Mouse (Mus musculus) olfactory bulb, adult 2 months (tissue): ENCODE data around the gene Sh2d1b2. TPM values are rescaled to one million over a fixed set of nuclear protein-coding genes. Genes with fewer than 3 reads are reported as not detected.
A peak's percentile ranks its signal among the peaks of the same experiment; 100 is the strongest.
"Not testable (repeated sequence)": the region's sequence is repeated elsewhere in the genome, so short reads cannot be mapped to it uniquely, and the experiment has no call there.

Experiments used
- H3K27ac ChIP-seq: fragments of 200-500 bp; 2 replicates; pipeline ENCODE4 v1.5.1; 2012; ENCODE audit warnings: low read depth, low read length; ENCODE audit not compliant: insufficient read depth
- H3K4me1 ChIP-seq: fragments of 200-500 bp; 2 replicates; pipeline ENCODE4 v1.6.1; 2012; ENCODE audit warnings: low read length; ENCODE audit not compliant: control insufficient read depth, insufficient read depth
- H3K4me3 ChIP-seq: fragments of 200-500 bp; 2 replicates; pipeline ENCODE4 v1.5.1; 2012; ENCODE audit warnings: mild to moderate bottlenecking, low read depth, low read length, moderate library complexity; ENCODE audit not compliant: insufficient read depth
- CTCF ChIP-seq: fragments of 200-500 bp; IDR thresholded peaks from 2 replicates; pipeline ENCODE4 v1.5.1; 2012; ENCODE audit warnings: low read depth, mild to moderate bottlenecking, low read length, moderate library complexity; ENCODE audit not compliant: insufficient read depth
- POLR2A ChIP-seq: fragments of 200-500 bp; IDR thresholded peaks from 2 replicates; pipeline ENCODE4 v1.6.1; 2012; ENCODE audit warnings: mild to moderate bottlenecking, low read depth, low read length, moderate library complexity; ENCODE audit not compliant: insufficient read depth
- WGBS: fragments of 180-500 bp; shearing (Covaris S2); methylation state at CpG from one replicate; pipeline ENCODE4 v1.1.7; 2018; 5-methylcytosine and 5-hydroxymethylcytosine counted together
- polyA plus RNA-seq: library from polyadenylated mRNA; stranded (reverse); fragments of >200 nt; gene quantifications from 2 replicates; pipeline ENCODE4 v1.2.4, GENCODE M21; 2012; ENCODE audit warnings: low replicate concordance; ENCODE audit not compliant: missing spikeins, insufficient read depth, insufficient read length

The Sh2d1b2 gene
- not detected in 2 replicates for polyA plus RNA-seq

GRCm38 (mm10) chr1:170232688-170233087, at the start of gene Sh2d1b2:
Sh2d1b2 (plus strand) TSS chr1:170232749.
- not testable (repeated sequence) for H3K4me3 ChIP-seq, H3K4me1 ChIP-seq, H3K27ac ChIP-seq
- 81% methylated on average over 6 of the region's 6 CpGs for WGBS

- WGBS: 97% methylated on average over 3 of the region's 3 CpGs
- Histone ChIP-seq H3K4me1 (peaks cover 7% of the 10 kb centered on the region), H3K27ac (no peak overlapping the region), H3K4me3 (no peak overlapping the region)
- TF ChIP-seq CTCF (no peak), POLR2A (no peak)
Measured at GRCm38 (mm10) chr1:170185137-170185536, 47.4 kb upstream of the Sh2d1b2 start.

GRCm38 (mm10) chr1:170186531-170186930, 46.0 kb upstream of the Sh2d1b2 start:
- TF ChIP-seq CTCF (no peak), POLR2A (no peak)
- Histone ChIP-seq H3K27ac (peak overlapping the region; percentile 62), H3K4me3 (no peak overlapping the region), H3K4me1 (peaks cover 7% of the 10 kb centered on the region)
- 32% methylated on average over 5 of the region's 5 CpGs for WGBS

GRCm38 (mm10) chr1:170188601-170189000, 43.9 kb upstream of the Sh2d1b2 start:
- WGBS: 50% methylated on average over 11 of the region's 11 CpGs
- no peak overlapping the region for H3K27ac ChIP-seq

GRCm38 (mm10) chr1:170190225-170190624, 42.3 kb upstream of the Sh2d1b2 start:
- Histone ChIP-seq H3K4me1 (peaks cover 7% of the 10 kb centered on the region), H3K27ac (no peak overlapping the region), H3K4me3 (no peak overlapping the region)
- 79% methylated on average over 4 of the region's 4 CpGs for WGBS
- TF ChIP-seq POLR2A (no peak), CTCF (no peak)

More at GRCm38 (mm10) chr1:170188601-170189000, 43.9 kb upstream of the Sh2d1b2 start:
- Histone ChIP-seq H3K4me1 (peaks cover 7% of the 10 kb centered on the region), H3K4me3 (no peak overlapping the region)
- TF ChIP-seq CTCF: no peak
- TF ChIP-seq POLR2A: no peak

GRCm38 (mm10) chr1:170191925-170192324, 40.6 kb upstream of the Sh2d1b2 start:
- H3K4me3 ChIP-seq: no peak overlapping the region
- H3K4me1 ChIP-seq: peaks cover 7% of the 10 kb centered on the region
- no peak for TF ChIP-seq POLR2A
- TF ChIP-seq CTCF: no peak
- H3K27ac ChIP-seq: no peak overlapping the region
- WGBS: 73% methylated on average over 1 of the region's 1 CpGs

- no peak for TF ChIP-seq CTCF
- no peak for TF ChIP-seq POLR2A
- whole genome bisulfite sequencing: 94% methylated on average over 8 of the region's 8 CpGs
Measured at GRCm38 (mm10) chr1:170196211-170196610, 36.3 kb upstream of the Sh2d1b2 start.

GRCm38 (mm10) chr1:170200379-170200778, 32.2 kb upstream of the Sh2d1b2 start:
- WGBS: 81% methylated on average over 3 of the region's 3 CpGs

More at GRCm38 (mm10) chr1:170196211-170196610, 36.3 kb upstream of the Sh2d1b2 start:
- H3K4me1 ChIP-seq: no peaks in the 10 kb centered on the region
- no peak overlapping the region for H3K4me3 ChIP-seq
- no peak overlapping the region for H3K27ac ChIP-seq

GRCm38 (mm10) chr1:170206395-170206794, 26.2 kb upstream of the Sh2d1b2 start:
- TF ChIP-seq POLR2A (no peak), CTCF (no peak)
- H3K27ac ChIP-seq: no peak overlapping the region
- 92% methylated on average over 6 of the region's 6 CpGs for WGBS
- no peak overlapping the region for H3K4me3 ChIP-seq
- H3K4me1 ChIP-seq: no peaks in the 10 kb centered on the region

More at GRCm38 (mm10) chr1:170200379-170200778, 32.2 kb upstream of the Sh2d1b2 start:
- no peak overlapping the region for H3K27ac ChIP-seq
- no peak for TF ChIP-seq POLR2A
- TF ChIP-seq CTCF: no peak
- H3K4me3 ChIP-seq: no peak overlapping the region
- H3K4me1 ChIP-seq: no peaks in the 10 kb centered on the region
